ENCODE assay signal across 8 mouse cellular contexts in the genomic region with DNA sequence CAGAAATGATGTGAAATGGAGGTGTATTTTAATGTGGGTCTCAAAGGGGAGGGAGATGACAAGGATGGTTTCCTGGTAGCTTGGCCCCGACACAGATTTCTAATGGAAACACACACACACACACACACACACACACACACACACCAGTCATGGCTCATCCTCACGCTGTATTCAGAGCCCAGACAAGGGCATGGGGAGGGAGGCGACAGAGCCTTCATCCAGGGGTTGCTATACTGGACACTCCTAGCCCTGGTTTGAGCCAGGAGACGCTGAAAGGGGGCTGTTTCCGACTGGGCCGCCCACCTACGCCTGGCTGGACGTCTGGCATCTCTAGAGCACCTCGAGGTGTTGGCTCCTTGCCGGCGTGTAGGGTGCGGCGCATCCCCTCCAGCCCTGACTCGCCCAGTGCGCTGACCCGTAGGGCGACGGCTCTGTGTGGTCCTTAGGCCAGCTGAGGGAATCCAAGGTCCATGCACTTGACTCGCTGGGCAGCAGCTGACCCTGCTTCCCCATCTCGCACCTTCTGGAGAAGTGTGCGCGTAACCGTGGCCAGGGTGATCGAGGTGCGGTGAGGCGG. TPM values are rescaled to one million over a fixed set of nuclear protein-coding genes. Genes with fewer than 3 reads are reported as not detected.
DNase-seq lines count a peak whose midpoint lies in the region; ATAC-seq lines count a peak whose summit lies in the region.

Gene Dbndd2 (plus strand): TSS at position 426 of the 577 bp plus-strand sequence.

- no peaks in the 10 kb centered on the region for H3K9me3 ChIP-seq in embryonic facial prominence, embryonic 15.5 days (replicated peaks)
- H3K9me3 ChIP-seq in heart, embryonic 12.5 days (replicated peaks): no peaks in the 10 kb centered on the region
- no peaks in the 10 kb centered on the region for H3K9me3 ChIP-seq in kidney, embryonic 16.5 days (ENCODE audit: low read length)
- no peaks in the 10 kb centered on the region for H3K9me3 ChIP-seq in neural tube, embryonic 14.5 days (ENCODE audit: control insufficient read depth, low read length)

- peak; percentile 62 for DNase-seq in right cerebral cortex, postnatal 14 days
- no peak for DNase-seq in right cerebral cortex, postnatal 10 days (ENCODE audit: low spot score in 2 of 2)
- peak; percentile 64 to 75 for DNase-seq in lung, adult 18-20 months
- no peak for DNase-seq in c-Kit-positive CD71-positive TER-119-positive erythroid progenitor cells, embryonic 14.5 days (ENCODE audit: low spot score)

- peaks cover 22% of the 10 kb centered on the region for H3K4me1 ChIP-seq in embryonic facial prominence, embryonic 15.5 days
- peaks cover 18% of the 10 kb centered on the region for H3K4me1 ChIP-seq in heart, embryonic 12.5 days (replicated peaks)
- peaks cover 18% of the 10 kb centered on the region for H3K4me1 ChIP-seq in kidney, embryonic 16.5 days (ENCODE audit: insufficient read depth, low read length)
- H3K4me1 ChIP-seq in neural tube, embryonic 14.5 days (ENCODE audit: control insufficient read depth, insufficient read depth, low read length): 0 out of 2 replicates have a peak, but pooled peaks cover 3% of the 10 kb centered on the region

- WGBS in embryonic facial prominence, embryonic 15.5 days: 2% methylated on average over 26 of the region's 26 CpGs
- 1% methylated on average over 26 of the region's 26 CpGs for WGBS in heart, embryonic 12.5 days
- WGBS in kidney, embryonic 16.5 days: 1% methylated on average over 26 of the region's 26 CpGs
- WGBS in neural tube, embryonic 14.5 days: under 1% methylated on average over 26 of the region's 26 CpGs

- H3K27ac ChIP-seq in embryonic facial prominence, embryonic 15.5 days (replicated peaks): no peak within 1 kb of the TSS
- peak within 1 kb of the TSS; percentile 43 for H3K27ac ChIP-seq in heart, embryonic 12.5 days (ENCODE audit: poor library complexity, severe bottlenecking)
- H3K27ac ChIP-seq in kidney, embryonic 16.5 days (ENCODE audit: low read length): 0 out of 2 replicates have a peak within 1 kb of the TSS, but pooled peaks have one; percentile 15
- H3K27ac ChIP-seq in neural tube, embryonic 14.5 days (ENCODE audit: low read depth, low read length): no peak within 1 kb of the TSS; the same call in 1 of the 2 replicates

- peak within 1 kb of the TSS; percentile 50 for H3K9ac ChIP-seq in embryonic facial prominence, embryonic 15.5 days
- H3K9ac ChIP-seq in heart, embryonic 12.5 days: peak within 1 kb of the TSS; percentile 82
- peak within 1 kb of the TSS; percentile 67 for H3K9ac ChIP-seq in kidney, embryonic 16.5 days (replicated peaks; ENCODE audit: low read length)
- peak within 1 kb of the TSS; percentile 64 for H3K9ac ChIP-seq in neural tube, embryonic 14.5 days (replicated peaks; ENCODE audit: low read depth, low read length)

- H3K4me2 ChIP-seq in embryonic facial prominence, embryonic 15.5 days (replicated peaks): peak within 1 kb of the TSS; percentile 99
- peak within 1 kb of the TSS; percentile 97 for H3K4me2 ChIP-seq in heart, embryonic 12.5 days
- peak within 1 kb of the TSS; percentile 82 for H3K4me2 ChIP-seq in kidney, embryonic 16.5 days (replicated peaks; ENCODE audit: low read depth, low read length)
- peak within 1 kb of the TSS; percentile 99 for H3K4me2 ChIP-seq in neural tube, embryonic 14.5 days (ENCODE audit: low read depth, low read length)

- H3K4me3 ChIP-seq in embryonic facial prominence, embryonic 15.5 days (replicated peaks): peak within 1 kb of the TSS; percentile 66
- peak within 1 kb of the TSS; percentile 79 for H3K4me3 ChIP-seq in heart, embryonic 12.5 days
- peak within 1 kb of the TSS; percentile 58 for H3K4me3 ChIP-seq in kidney, embryonic 16.5 days (ENCODE audit: low read length)
- H3K4me3 ChIP-seq in neural tube, embryonic 14.5 days (ENCODE audit: low read depth, low read length): peak within 1 kb of the TSS; percentile 63

- peaks cover 23% of the 10 kb centered on the region for H3K27me3 ChIP-seq in embryonic facial prominence, embryonic 15.5 days
- H3K27me3 ChIP-seq in heart, embryonic 12.5 days (replicated peaks): peaks cover 29% of the 10 kb centered on the region
- peaks cover 4% of the 10 kb centered on the region for H3K27me3 ChIP-seq in kidney, embryonic 16.5 days (ENCODE audit: insufficient read depth, low read length)
- 0 out of 2 replicates have a peak, but pooled peaks cover 3% of the 10 kb centered on the region for H3K27me3 ChIP-seq in neural tube, embryonic 14.5 days (ENCODE audit: control insufficient read depth, insufficient read depth, low read length)

- ATAC-seq in embryonic facial prominence, embryonic 15.5 days (ENCODE audit: insufficient number of reproducible peaks, low FRiP score, low TSS enrichment, low read depth): peak; percentile 36; the same call in 1 of the 2 replicates
- ATAC-seq in heart, embryonic 12.5 days (ENCODE audit: insufficient number of reproducible peaks, low FRiP score): peak; percentile 49
- ATAC-seq in kidney, embryonic 16.5 days (ENCODE audit: low FRiP score, low TSS enrichment): peak; percentile 76
- peak; percentile 35 for ATAC-seq in neural tube, embryonic 14.5 days (ENCODE audit: low read depth)

- H3K36me3 ChIP-seq in embryonic facial prominence, embryonic 15.5 days: no peaks in the 10 kb centered on the region
- peaks cover 10% of the 10 kb centered on the region for H3K36me3 ChIP-seq in heart, embryonic 12.5 days
- H3K36me3 ChIP-seq in kidney, embryonic 16.5 days (ENCODE audit: insufficient read depth, low read length): peaks cover 6% of the 10 kb centered on the region; the same call in 1 of the 2 replicates
- 0 out of 2 replicates have a peak, but pooled peaks cover 7% of the 10 kb centered on the region for H3K36me3 ChIP-seq in neural tube, embryonic 14.5 days (ENCODE audit: control insufficient read depth, insufficient read depth, low read length)

RNA-seq across cellular contexts. Expression of gene Dbndd2, which starts in this region (rescaled TPM):
- 8.4 and 10.3 TPM in 2 replicates for polyA plus RNA-seq in embryonic facial prominence, embryonic 15.5 days (2015; fragmentation: Nextera tagmentation; extraction: Ambion mirVana)
- 7.3 and 11.3 TPM in 2 replicates for polyA plus RNA-seq in heart, embryonic 12.5 days (2016; fragmentation: Nextera tagmentation; extraction: Ambion mirVana)
- polyA plus RNA-seq in kidney, embryonic 16.5 days (2015; fragmentation: Nextera tagmentation; extraction: Ambion mirVana): 12.6 and 18.2 TPM in 2 replicates
- polyA plus RNA-seq in neural tube, embryonic 14.5 days (2014; fragmentation: Nextera tagmentation; extraction: Ambion mirVana): 13.7 and 15.6 TPM in 2 replicates

Comparison
In these comparisons a context has a peak if more than half of its experiments do, and no peak if none do; other contexts are left out.
1. DNase-seq: peak in right cerebral cortex, postnatal 14 days (single experiment) and lung, adult 18-20 months (2 of 2); none in right cerebral cortex, postnatal 10 days (0 of 2) and c-Kit-positive CD71-positive TER-119-positive erythroid progenitor cells, embryonic 14.5 days (single experiment).
2. H3K27ac ChIP-seq: peak in heart, embryonic 12.5 days (single experiment) and kidney, embryonic 16.5 days (single experiment); none in embryonic facial prominence, embryonic 15.5 days (single experiment) and neural tube, embryonic 14.5 days (single experiment).
3. Peak in every context shown above with its lines, with median percentiles within 50 percentile points of each other: ATAC-seq, H3K4me2 ChIP-seq, H3K4me3 ChIP-seq and H3K9ac ChIP-seq.